Mouse (Mus musculus): ENCODE data around the gene Adnp.

DNA sequence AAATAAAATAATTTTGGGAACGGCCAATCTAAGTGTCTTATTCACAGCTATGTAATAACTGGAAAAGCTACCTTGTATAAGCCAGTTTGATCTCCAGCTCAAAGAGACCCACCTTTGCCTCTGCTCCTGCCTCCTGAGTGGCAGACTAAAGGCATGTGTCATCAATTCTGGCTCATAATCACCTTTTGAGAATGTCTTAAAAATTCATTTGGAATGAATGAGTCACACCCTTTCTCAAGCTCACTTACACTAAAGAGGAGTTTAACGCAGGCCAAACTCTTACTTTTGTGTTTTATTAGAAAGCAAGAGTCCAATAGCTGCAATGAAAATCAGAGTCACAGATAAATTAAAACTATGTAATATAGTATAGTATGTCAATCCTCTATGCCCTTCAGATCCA, 15.1 kb downstream of the Adnp start:
- TF ChIP-seq CTCF (IDR thresholded peaks at IDR 0.05) (no peak), EP300 (IDR thresholded peaks at IDR 0.05) (no peak)
